Mouse (Mus musculus): ENCODE results near the gene Bbs5. TPM values are rescaled to one million over a fixed set of nuclear protein-coding genes. Genes with fewer than 3 reads are reported as not detected.
A peak's percentile ranks its signal among the peaks of the same experiment; 100 is the strongest.

The Bbs5 gene
- total and polyA plus RNA-seq, 3 experiments, result 5.0 to 8.1 (median 6.7) TPM

GRCm38 (mm10) chr2:69712171-69712570, 65.2 kb downstream of the Bbs5 start:
- H3K4me1 ChIP-seq (ENCODE audit: control insufficient read depth in 1 of 2, insufficient read depth in 2 of 2), result peaks cover 3 to 13% of the 10 kb centered on the region in 2 experiments; a peak in 3 of 4 replicates
- dilution Hi-C loops (cut with MboI; ENCODE audit: extremely low pct_ligation_motif_present, extremely low pct_unique_long_range_greater_than_20kb, low sequenced_read_pairs) (no loop called here), in situ Hi-C loops (cut with MboI; ENCODE audit: low pct_ligation_motif_present, low pct_unique_long_range_greater_than_20kb, low sequenced_read_pairs) (no loop called here)
- H3K4me3 ChIP-seq (replicated peaks in 1 of 3; ENCODE audit: low read depth in 2 of 3, low read length in 2 of 3, poor library complexity in 1 of 3), result peak overlapping the region in 1 of 3 experiments; percentile 26
- H3K36me3 ChIP-seq (replicated peaks in 1 of 2; ENCODE audit: control insufficient read depth in 1 of 2, insufficient read depth in 1 of 2, low read length in 1 of 2), result peaks cover 17 to 35% of the 10 kb centered on the region in 2 experiments
- H3K27me3 ChIP-seq (replicated peaks), result no peaks in the 10 kb centered on the region
- peaks cover 5% of the 10 kb centered on the region; the same call in 1 of the 2 replicates for H3K79me2 ChIP-seq (replicated peaks; ENCODE audit: control insufficient read depth, extremely low read depth, insufficient read depth, poor library complexity, severe bottlenecking)
- DNase-seq (ENCODE audit: extremely low read depth), result peak; percentile 6
- H3K9ac ChIP-seq (ENCODE audit: insufficient read depth, low read depth), result no peak overlapping the region
- TF ChIP-seq ZKSCAN1 (IDR thresholded peaks at IDR 0.05; ENCODE audit: borderline replicate concordance, low read depth, low read length) (no peak), ZMIZ1 (IDR thresholded peaks at IDR 0.05; ENCODE audit: low read depth, low read length) (no peak), SIN3A (IDR thresholded peaks at IDR 0.05; ENCODE audit: low read length) (no peak), SMC3 (IDR thresholded peaks at IDR 0.05; ENCODE audit: low read depth, low read length) (no peak), JUND (conservative IDR thresholded peaks at IDR 0.05; ENCODE audit: low read depth, low read length) (no peak), CHD2 (IDR thresholded peaks at IDR 0.05; ENCODE audit: low read length) (no peak), KAT2A (IDR thresholded peaks at IDR 0.05; ENCODE audit: insufficient replicate concordance, low read length) (no peak), GABPA (IDR thresholded peaks at IDR 0.05; ENCODE audit: insufficient replicate concordance, low read depth, low read length) (no peak), BHLHE40 (IDR thresholded peaks at IDR 0.05; ENCODE audit: low read depth, low read length) (no peak), NRF1 (IDR thresholded peaks at IDR 0.05; ENCODE audit: low read depth, low read length) (no peak), NELFE (IDR thresholded peaks at IDR 0.05; ENCODE audit: low read depth, low read length) (no peak), RCOR1 (conservative IDR thresholded peaks at IDR 0.05; ENCODE audit: low read depth, low read length) (no peak), PAX5 (IDR thresholded peaks at IDR 0.05; ENCODE audit: low read length) (no peak), ETS1 (conservative IDR thresholded peaks at IDR 0.05; ENCODE audit: low read depth, low read length) (no peak), IRF4 (IDR thresholded peaks at IDR 0.05; ENCODE audit: low read depth, low read length) (no peak), ELF1 (IDR thresholded peaks at IDR 0.05; ENCODE audit: low read depth, low read length) (no peak), USF2 (conservative IDR thresholded peaks at IDR 0.05; ENCODE audit: low read depth, low read length) (no peak), TCF12 (IDR thresholded peaks at IDR 0.05; ENCODE audit: low read depth, low read length) (no peak), CHD1 (IDR thresholded peaks at IDR 0.05; ENCODE audit: low read depth, low read length) (no peak), EP300 (IDR thresholded peaks at IDR 0.05; ENCODE audit: low read length) (no peak)
- no peak overlapping the region for H3K27ac ChIP-seq (ENCODE audit: insufficient read depth, low read depth)
- no peaks in the 10 kb centered on the region for H3K9me3 ChIP-seq (replicated peaks; ENCODE audit: low read length)
- peak overlapping the region; percentile 74 for H3K4me2 ChIP-seq (ENCODE audit: insufficient read depth, low read depth, poor library complexity, severe bottlenecking)

GRCm38 (mm10) chr2:69712981-69713625, 66.1 kb downstream of the Bbs5 start, which contains the start of gene Fastkd1:
Fastkd1 (minus strand) TSS chr2:69713516.
- Histone ChIP-seq H3K9ac (ENCODE audit: insufficient read depth, low read depth) (peak within 1 kb of the TSS; percentile 44), H3K4me2 (ENCODE audit: insufficient read depth, low read depth, poor library complexity, severe bottlenecking) (peak within 1 kb of the TSS; percentile 86), H3K36me3 (replicated peaks in 1 of 2; ENCODE audit: control insufficient read depth in 1 of 2, insufficient read depth in 1 of 2, low read length in 1 of 2) (peaks cover 12 to 27% of the 10 kb centered on the region in 2 experiments), H3K4me1 (ENCODE audit: control insufficient read depth in 1 of 2, insufficient read depth in 2 of 2) (peaks cover 3 to 13% of the 10 kb centered on the region in 2 experiments; a peak in 3 of 4 replicates), H3K27me3 (replicated peaks) (no peaks in the 10 kb centered on the region), H3K9me3 (replicated peaks; ENCODE audit: low read length) (no peaks in the 10 kb centered on the region), H3K79me2 (replicated peaks; ENCODE audit: control insufficient read depth, extremely low read depth, insufficient read depth, poor library complexity, severe bottlenecking) (peaks cover 5% of the 10 kb centered on the region; the same call in 1 of the 2 replicates), H3K4me3 (replicated peaks in 1 of 3; ENCODE audit: low read depth in 2 of 3, low read length in 2 of 3, poor library complexity in 1 of 3) (peak within 1 kb of the TSS; percentile 89 to 96 (median 90)), H3K27ac (ENCODE audit: insufficient read depth, low read depth) (no peak within 1 kb of the TSS)
- in situ Hi-C loops (cut with MboI; ENCODE audit: low pct_ligation_motif_present, low pct_unique_long_range_greater_than_20kb, low sequenced_read_pairs) (no loop called here), dilution Hi-C loops (cut with MboI; ENCODE audit: extremely low pct_ligation_motif_present, extremely low pct_unique_long_range_greater_than_20kb, low sequenced_read_pairs) (no loop called here)
- DNase-seq (ENCODE audit: extremely low read depth), result peak; percentile 90
- peak; percentile 43 for TF ChIP-seq MEF2A (IDR thresholded peaks at IDR 0.05; ENCODE audit: borderline replicate concordance, low read depth, low read length)
- peak; percentile 55 for TF ChIP-seq NRF1 (IDR thresholded peaks at IDR 0.05; ENCODE audit: low read depth, low read length)
- TF ChIP-seq SMC3 (IDR thresholded peaks at IDR 0.05; ENCODE audit: low read depth, low read length), result no peak
- TF ChIP-seq ZKSCAN1 (IDR thresholded peaks at IDR 0.05; ENCODE audit: borderline replicate concordance, low read depth, low read length), result no peak
- peak; percentile 98 for TF ChIP-seq HCFC1 (IDR thresholded peaks at IDR 0.05; ENCODE audit: low read depth, low read length)
- peak; percentile 99 for TF ChIP-seq KAT2A (IDR thresholded peaks at IDR 0.05; ENCODE audit: insufficient replicate concordance, low read length)
- peak; percentile 33; the same call in 1 of the 2 replicates for TF ChIP-seq TCF12 (IDR thresholded peaks at IDR 0.05; ENCODE audit: low read depth, low read length)
- TF ChIP-seq PAX5 (IDR thresholded peaks at IDR 0.05; ENCODE audit: low read length), result no peak
- TF ChIP-seq E2F4 (IDR thresholded peaks at IDR 0.05; ENCODE audit: insufficient replicate concordance, low read depth, low read length), result no peak
- TF ChIP-seq MAZ (IDR thresholded peaks at IDR 0.05; ENCODE audit: low read depth, low read length), result no peak
- TF ChIP-seq NELFE (IDR thresholded peaks at IDR 0.05; ENCODE audit: low read depth, low read length), result no peak
- peak; percentile 73; the same call in 1 of the 2 replicates for TF ChIP-seq UBTF (IDR thresholded peaks at IDR 0.05; ENCODE audit: low read depth, low read length)
- TF ChIP-seq USF2 (conservative IDR thresholded peaks at IDR 0.05; ENCODE audit: low read depth, low read length), result no peak
- TF ChIP-seq TBP (conservative IDR thresholded peaks at IDR 0.05; ENCODE audit: low read depth, low read length), result peak; percentile 82
- TF ChIP-seq USF1 (IDR thresholded peaks at IDR 0.05; ENCODE audit: low read depth, low read length), result no peak
- TF ChIP-seq ETS1 (conservative IDR thresholded peaks at IDR 0.05; ENCODE audit: low read depth, low read length), result no peak
- no peak; the same call in none of the 2 replicates for TF ChIP-seq SIN3A (IDR thresholded peaks at IDR 0.05; ENCODE audit: low read length)
- TF ChIP-seq CHD2 (IDR thresholded peaks at IDR 0.05; ENCODE audit: low read length), result no peak
- TF ChIP-seq ZNF384 (IDR thresholded peaks at IDR 0.05; ENCODE audit: low read depth, low read length), result no peak
- peak; percentile 98 for TF ChIP-seq MXI1 (IDR thresholded peaks at IDR 0.05; ENCODE audit: low read depth, low read length)
